Mouse (Mus musculus) midbrain, embryonic 14.5 days (tissue): Measurements from ENCODE around the gene Rnaseh2b. TPM values are rescaled to one million over a fixed set of nuclear protein-coding genes. Genes with fewer than 3 reads are reported as not detected.

Experiments
- ATAC-seq: fragments of 200-750 bp; cut with Nextera tagmentation; 2 replicates; pipeline ENCODE4 v1.8.0; 2017; ENCODE audit warnings: moderate number of reproducible peaks, moderate library complexity; ENCODE audit not compliant: low FRiP score, low TSS enrichment
- DNase-seq: peaks from one replicate; pipeline ENCODE4 v3.0.0-alpha.2; 2015
- H3K27ac ChIP-seq: fragments of 300-500 bp; sonication (generic); replicated peaks from 2 replicates; pipeline ENCODE4 v1.5.1; 2014; ENCODE audit warnings: mild to moderate bottlenecking, low read depth, low read length, moderate library complexity
- H3K27me3 ChIP-seq: fragments of 300-500 bp; sonication (generic); 2 replicates; pipeline ENCODE4 v1.6.1; 2014; ENCODE audit warnings: low read length, control low read depth, mixed read lengths; ENCODE audit not compliant: control insufficient read depth, insufficient read depth
- H3K36me3 ChIP-seq: fragments of 300-500 bp; sonication (generic); 2 replicates; pipeline ENCODE4 v1.6.1; 2014; ENCODE audit warnings: low read length, control low read depth; ENCODE audit not compliant: control insufficient read depth, insufficient read depth
- H3K4me1 ChIP-seq: fragments of 300-500 bp; sonication (generic); 2 replicates; pipeline ENCODE4 v1.6.1; 2014; ENCODE audit warnings: mild to moderate bottlenecking, antibody characterized with exemption, low read length, control low read depth; ENCODE audit not compliant: control insufficient read depth, insufficient read depth
- H3K4me2 ChIP-seq: fragments of 300-500 bp; sonication (generic); 2 replicates; pipeline ENCODE4 v1.6.1; 2014; ENCODE audit warnings: mild to moderate bottlenecking, low read length, moderate library complexity
- H3K4me3 ChIP-seq: fragments of 300-500 bp; sonication (generic); replicated peaks from 2 replicates; pipeline ENCODE4 v1.5.1; 2014; ENCODE audit warnings: low read depth, low read length
- H3K9ac ChIP-seq: fragments of 300-500 bp; sonication (generic); replicated peaks from 2 replicates; pipeline ENCODE4 v1.6.1; 2014; ENCODE audit warnings: mild to moderate bottlenecking, low read length, moderate library complexity
- H3K9me3 ChIP-seq: fragments of 300-500 bp; sonication (generic); 2 replicates; pipeline ENCODE4 v1.6.1; 2016; ENCODE audit warnings: low read length, control low read depth, mixed read lengths; ENCODE audit not compliant: control insufficient read depth
- WGBS: fragments of 180-500 bp; shearing (Covaris S2); extraction: QIAGEN DNeasy Blood & Tissue Kit; methylation state at CpG from one replicate; pipeline ENCODE4 v1.1.7; 2014; 5-methylcytosine and 5-hydroxymethylcytosine counted together
- polyA plus RNA-seq: library from polyadenylated mRNA; unstranded; fragments of >200 nt; fragmentation: Nextera tagmentation; extraction: Ambion mirVana; gene quantifications from 2 replicates; pipeline ENCODE4 v1.2.1, GENCODE M21; 2014

Rnaseh2b gene
- polyA plus RNA-seq, 1 experiment from 2014 or later: 38.5 TPM

DNA sequence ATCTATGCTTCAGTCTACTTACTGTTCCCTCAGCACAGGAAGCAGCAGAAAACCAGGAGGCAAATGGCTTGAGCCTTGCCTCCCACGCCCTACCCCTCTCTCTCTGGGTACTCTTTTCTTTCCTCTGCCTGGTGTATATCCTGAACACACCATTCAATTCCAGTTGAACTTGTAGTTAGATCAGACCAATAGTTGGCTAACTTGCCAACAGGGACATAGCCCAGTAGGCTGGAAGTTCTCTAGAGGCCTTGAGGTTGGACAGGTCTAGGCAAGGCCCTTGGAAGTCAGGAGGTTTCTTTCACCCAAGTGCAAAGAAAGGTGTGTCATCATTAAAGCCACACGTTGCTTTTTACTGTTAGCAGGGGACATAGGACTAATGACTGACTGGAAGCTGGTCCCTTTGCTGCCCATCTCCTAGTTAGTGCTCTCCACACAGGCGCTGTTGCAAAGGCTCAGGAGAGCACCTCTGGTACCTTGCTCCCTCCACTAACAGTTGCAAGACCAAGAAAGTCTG lies 91.5 kb downstream of the Rnaseh2b start:
- WGBS: 92% methylated on average over 3 of the region's 3 CpGs
- no peak overlapping the region for H3K9ac ChIP-seq
- H3K9me3 ChIP-seq: no peaks in the 10 kb centered on the region
- DNase-seq (no peak), ATAC-seq (no peak)
- H3K27ac ChIP-seq: no peak overlapping the region
- H3K36me3 ChIP-seq: no peaks in the 10 kb centered on the region
- H3K4me3 ChIP-seq: no peak overlapping the region
- peaks cover under 1% of the 10 kb centered on the region; the same call in 1 of the 2 replicates for H3K4me1 ChIP-seq
- H3K4me2 ChIP-seq: no peak overlapping the region
- no peaks in the 10 kb centered on the region for H3K27me3 ChIP-seq

DNA sequence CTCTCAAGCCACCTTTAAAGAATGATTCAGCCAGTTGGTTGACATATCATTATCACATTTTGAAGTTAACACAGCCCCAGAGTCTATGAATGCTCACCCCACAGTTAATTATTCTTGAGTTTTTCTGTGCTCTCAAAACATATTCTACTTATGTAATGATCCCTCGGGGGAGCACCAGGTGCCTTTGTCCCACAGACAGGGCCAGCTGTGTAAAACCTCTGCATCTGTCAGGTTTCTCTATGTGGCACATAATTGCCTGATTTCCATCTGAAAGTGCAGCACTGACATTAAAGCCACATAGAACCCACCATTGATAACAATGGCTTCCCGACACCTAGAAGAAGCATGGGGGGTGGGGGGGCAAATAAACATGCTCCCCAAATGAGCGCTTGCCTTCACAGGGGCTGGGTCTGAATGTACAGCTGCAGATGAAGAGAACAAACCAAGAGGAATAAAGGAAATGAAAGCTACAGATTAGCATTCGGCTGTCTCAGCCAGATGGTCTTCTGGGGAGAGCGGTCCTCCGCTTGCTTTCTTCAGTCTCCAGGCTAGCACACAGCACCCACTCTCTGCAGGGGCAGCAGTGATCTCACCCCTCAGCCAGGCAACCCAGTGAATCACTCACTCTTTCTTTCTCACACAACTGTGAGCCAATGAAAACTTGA lies 96.8 kb downstream of the Rnaseh2b start:
- no peaks in the 10 kb centered on the region for H3K27me3 ChIP-seq
- no peaks in the 10 kb centered on the region for H3K9me3 ChIP-seq
- DNase-seq (peak; percentile 53), ATAC-seq (peak; percentile 71; the same call in 1 of the 2 replicates)
- peaks cover 12% of the 10 kb centered on the region for H3K4me1 ChIP-seq
- peak overlapping the region; percentile 33 for H3K4me2 ChIP-seq
- H3K9ac ChIP-seq: no peak overlapping the region; the same call in 1 of the 2 replicates
- no peak overlapping the region for H3K4me3 ChIP-seq
- peak overlapping the region; percentile 62 for H3K27ac ChIP-seq
- 15% methylated on average over 6 of the region's 6 CpGs for WGBS
- H3K36me3 ChIP-seq: no peaks in the 10 kb centered on the region

DNA sequence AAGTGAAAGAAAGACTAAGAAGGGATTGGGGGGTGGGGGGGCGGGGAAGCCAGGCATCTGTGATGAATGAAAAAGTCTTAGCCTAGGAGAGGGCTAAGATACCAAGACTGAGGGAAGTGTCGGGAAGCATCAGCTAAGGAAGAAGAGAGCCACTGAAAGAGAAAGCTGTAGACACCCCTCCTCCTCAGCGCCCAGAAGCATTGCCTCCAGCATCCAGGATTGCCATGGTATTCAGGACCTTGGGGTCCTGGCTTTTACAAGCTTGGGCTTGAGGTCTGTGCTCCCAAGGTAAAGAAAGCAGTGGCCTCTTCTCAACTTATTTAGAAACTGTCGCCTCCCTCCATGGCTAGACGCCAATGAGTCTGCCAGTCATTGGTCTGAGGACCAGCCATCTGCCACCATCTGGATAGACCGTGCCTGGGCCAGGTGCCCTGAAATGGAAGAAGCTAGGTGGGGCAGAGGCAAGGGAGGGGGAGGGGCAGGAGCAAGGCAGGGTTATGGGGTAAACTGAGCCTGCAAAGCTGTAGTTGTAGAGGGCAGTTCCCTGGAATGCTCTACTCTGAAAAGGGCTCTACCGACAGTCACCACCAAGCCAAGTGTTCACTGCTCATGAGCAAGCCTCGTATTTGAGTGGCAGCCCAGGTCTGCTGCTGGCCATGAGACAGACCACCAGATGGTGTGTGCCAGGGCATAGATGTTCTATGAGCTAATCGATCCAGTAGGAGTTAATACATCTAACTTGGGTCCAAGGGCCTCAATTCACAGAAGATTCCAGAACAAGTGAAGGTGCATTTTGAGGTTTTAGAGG lies 97.5 kb downstream of the Rnaseh2b start:
- peak; percentile 68; the same call in 1 of the 2 replicates for ATAC-seq
- H3K27me3 ChIP-seq: no peaks in the 10 kb centered on the region
- peak overlapping the region; percentile 62 for H3K27ac ChIP-seq
- H3K4me3 ChIP-seq: no peak overlapping the region
- H3K36me3 ChIP-seq: no peaks in the 10 kb centered on the region
- WGBS: 69% methylated on average over 9 of the region's 9 CpGs
- peak; percentile 53 for DNase-seq
- no peak overlapping the region; the same call in 1 of the 2 replicates for H3K9ac ChIP-seq
- H3K4me2 ChIP-seq: peak overlapping the region; percentile 33
- H3K9me3 ChIP-seq: no peaks in the 10 kb centered on the region
- H3K4me1 ChIP-seq: peaks cover 12% of the 10 kb centered on the region

DNA sequence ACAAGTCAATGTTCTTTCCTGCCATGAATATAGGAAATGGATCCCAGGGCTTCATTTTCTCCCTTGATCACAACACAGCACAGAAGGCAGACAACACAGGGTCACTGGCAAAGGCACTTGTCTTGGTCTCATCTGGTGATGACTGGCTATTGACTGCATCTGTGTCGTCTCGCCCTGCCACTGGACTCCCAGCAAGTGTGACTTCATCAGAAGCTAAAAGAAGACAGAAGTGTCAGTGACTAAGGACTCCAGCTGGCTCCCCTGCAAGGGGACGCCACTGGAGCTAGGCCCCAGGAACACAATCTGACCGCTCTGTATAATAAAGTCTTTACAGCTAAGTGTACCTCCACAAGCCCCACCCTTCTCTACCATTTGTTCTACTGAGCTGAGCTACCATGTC lies 100.4 kb downstream of the Rnaseh2b start:
- H3K27me3 ChIP-seq: no peaks in the 10 kb centered on the region
- 73% methylated on average over 4 of the region's 4 CpGs for WGBS
- DNase-seq: no peak
- no peaks in the 10 kb centered on the region for H3K36me3 ChIP-seq
- no peaks in the 10 kb centered on the region for H3K9me3 ChIP-seq
- H3K4me1 ChIP-seq: peaks cover 12% of the 10 kb centered on the region
- no peak for ATAC-seq
- no peak overlapping the region for H3K27ac ChIP-seq
- no peak overlapping the region for H3K4me3 ChIP-seq
- H3K4me2 ChIP-seq: no peak overlapping the region
- H3K9ac ChIP-seq: no peak overlapping the region

DNA sequence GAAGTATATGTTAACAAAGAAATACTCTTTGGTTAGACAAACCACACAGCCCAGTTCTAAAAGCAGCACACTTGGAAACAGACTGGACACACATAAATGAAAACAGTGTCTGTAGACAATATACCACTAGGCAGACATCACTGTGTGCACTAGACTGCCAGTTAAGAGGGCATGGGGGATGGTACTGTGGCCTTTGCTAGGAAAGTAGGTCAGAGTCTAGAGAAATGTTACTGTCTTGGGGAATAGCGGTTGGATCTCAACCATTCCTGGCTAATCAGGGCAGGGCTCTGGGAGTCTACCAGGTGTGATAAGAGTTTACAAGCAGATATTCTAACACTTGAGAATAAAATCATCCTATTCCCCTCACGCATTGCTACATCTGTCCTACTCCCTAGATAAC lies 103.0 kb downstream of the Rnaseh2b start:
- Histone ChIP-seq H3K36me3 (no peaks in the 10 kb centered on the region), H3K27me3 (no peaks in the 10 kb centered on the region), H3K4me3 (no peak overlapping the region), H3K9ac (no peak overlapping the region), H3K4me1 (no peaks in the 10 kb centered on the region), H3K4me2 (no peak overlapping the region), H3K27ac (no peak overlapping the region), H3K9me3 (no peaks in the 10 kb centered on the region)
- DNase-seq (no peak), ATAC-seq (no peak)
- 94% methylated on average over 2 of the region's 2 CpGs for WGBS

DNA sequence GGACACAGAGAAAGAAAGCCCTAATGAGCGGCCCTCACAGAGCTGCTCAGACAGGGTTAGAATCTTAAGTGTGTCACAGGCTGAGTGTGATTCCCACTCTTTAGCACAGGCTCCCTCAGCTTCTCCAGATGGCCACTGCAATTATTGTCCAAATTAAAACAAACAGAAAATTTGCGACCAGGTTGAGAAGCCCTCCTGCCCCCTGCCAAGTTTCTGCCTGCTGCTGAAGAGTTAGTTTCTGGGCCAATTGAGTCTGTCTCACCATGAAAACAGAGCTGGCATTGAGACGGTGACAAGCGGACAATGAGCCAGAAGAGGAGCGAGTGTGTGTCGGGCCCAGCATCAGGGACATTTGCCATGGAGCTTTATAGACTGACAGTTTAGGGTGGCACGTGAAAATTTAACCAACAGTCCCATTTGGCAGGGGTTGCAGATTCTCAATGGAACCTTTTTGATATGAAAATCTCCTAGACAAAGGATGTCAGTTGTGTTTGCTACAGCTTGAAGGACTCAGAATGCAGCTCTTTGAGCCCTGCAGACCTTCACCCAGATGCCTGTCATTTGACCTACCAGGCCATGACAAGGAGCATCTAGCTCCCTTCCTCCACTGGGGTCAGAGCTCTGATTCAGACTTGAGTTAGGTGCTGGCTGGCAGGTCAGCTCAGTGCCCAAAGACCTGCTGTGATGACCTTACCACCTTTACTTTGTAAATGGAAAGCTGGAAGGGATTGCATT lies 123.8 kb downstream of the Rnaseh2b start:
- Histone ChIP-seq H3K4me1 (peaks cover 8% of the 10 kb centered on the region), H3K36me3 (no peaks in the 10 kb centered on the region), H3K27ac (peak overlapping the region; percentile 74), H3K9ac (no peak overlapping the region), H3K4me3 (no peak overlapping the region), H3K4me2 (no peak overlapping the region; the same call in 1 of the 2 replicates), H3K27me3 (no peaks in the 10 kb centered on the region), H3K9me3 (peaks cover 7% of the 10 kb centered on the region; the same call in 1 of the 2 replicates)
- WGBS: 10% methylated on average over 7 of the region's 7 CpGs
- peak; percentile 73 for DNase-seq
- peak; percentile 88 for ATAC-seq

DNA sequence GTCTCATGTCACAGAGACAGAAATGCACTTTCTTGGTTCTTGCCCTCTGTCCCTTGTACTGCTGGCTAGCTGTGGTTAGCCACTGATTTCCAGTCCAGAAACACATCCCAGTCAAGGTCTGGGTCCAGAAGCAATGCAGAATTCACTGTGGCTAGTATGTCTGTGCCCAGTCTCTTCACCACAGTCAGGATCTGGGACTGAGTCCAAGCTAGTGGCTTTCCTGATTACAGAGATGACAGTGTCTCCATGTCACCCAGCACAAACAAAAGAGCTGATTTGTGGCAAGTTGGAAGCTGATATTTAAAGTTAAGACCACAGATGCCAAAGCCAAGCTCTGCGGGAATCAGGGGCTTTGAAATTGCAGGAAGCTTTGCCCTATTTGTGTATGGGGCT lies 124.3 kb downstream of the Rnaseh2b start:
- peak; percentile 69 for DNase-seq
- Histone ChIP-seq H3K27me3 (no peaks in the 10 kb centered on the region), H3K36me3 (no peaks in the 10 kb centered on the region), H3K9ac (no peak overlapping the region), H3K4me2 (no peak overlapping the region), H3K27ac (peak overlapping the region; percentile 71), H3K4me3 (no peak overlapping the region), H3K4me1 (peaks cover 8% of the 10 kb centered on the region), H3K9me3 (peaks cover 3% of the 10 kb centered on the region; the same call in 1 of the 2 replicates)
- WGBS: 19% methylated on average over 1 of the region's 1 CpGs
- peak; percentile 58; the same call in 1 of the 2 replicates for ATAC-seq

DNA sequence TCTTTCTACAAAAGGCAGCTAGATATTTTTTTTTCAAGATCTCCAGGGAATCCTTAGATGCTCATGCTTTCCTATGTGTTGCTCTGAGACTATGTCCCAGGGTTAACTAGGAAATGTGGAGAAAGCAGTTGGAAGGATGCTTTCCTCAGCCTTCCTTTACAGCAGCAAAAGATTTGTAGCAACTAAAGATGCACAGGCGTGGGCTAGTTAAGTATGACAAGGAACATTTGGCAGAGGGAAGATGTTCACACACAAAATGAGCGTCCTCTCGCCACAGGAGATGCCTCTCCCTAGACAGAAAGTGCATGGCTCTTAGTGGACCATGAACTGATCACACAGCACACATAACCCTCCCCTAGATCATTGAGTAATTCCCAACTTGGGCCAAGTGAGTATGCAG lies 125.1 kb downstream of the Rnaseh2b start:
- H3K27ac ChIP-seq: peak overlapping the region; percentile 71
- H3K27me3 ChIP-seq: no peaks in the 10 kb centered on the region
- ATAC-seq: no peak
- H3K9me3 ChIP-seq: no peaks in the 10 kb centered on the region
- peaks cover 8% of the 10 kb centered on the region for H3K4me1 ChIP-seq
- no peaks in the 10 kb centered on the region for H3K36me3 ChIP-seq
- no peak overlapping the region for H3K9ac ChIP-seq
- WGBS: 89% methylated on average over 3 of the region's 3 CpGs
- no peak overlapping the region for H3K4me3 ChIP-seq
- DNase-seq: no peak
- no peak overlapping the region for H3K4me2 ChIP-seq
